Mouse (Mus musculus) splenic B cell, adult 2 months (primary cell): ENCODE results near the gene Prm1.
"Not testable (repeated sequence)": the region's sequence is repeated elsewhere in the genome, so short reads cannot be mapped to it uniquely, and the experiment has no call there.

Source experiments
- DNase-seq: peaks from one replicate; pipeline ENCODE4 v3.0.0-alpha.2; 2011; ENCODE audit warnings: low read depth, low spot score
- H3K27me3 ChIP-seq: 2 replicates; pipeline ENCODE4 v1.6.1; 2012; ENCODE audit warnings: mild to moderate bottlenecking, low read length, moderate library complexity, mixed read lengths; ENCODE audit not compliant: control insufficient read depth, poor library complexity, insufficient read depth, severe bottlenecking
- H3K36me3 ChIP-seq: 2 replicates; pipeline ENCODE4 v1.6.1; 2012; ENCODE audit warnings: mild to moderate bottlenecking, low read length, moderate library complexity, mixed read lengths; ENCODE audit not compliant: control insufficient read depth, poor library complexity, insufficient read depth, severe bottlenecking

Gene Prm1

DNA sequence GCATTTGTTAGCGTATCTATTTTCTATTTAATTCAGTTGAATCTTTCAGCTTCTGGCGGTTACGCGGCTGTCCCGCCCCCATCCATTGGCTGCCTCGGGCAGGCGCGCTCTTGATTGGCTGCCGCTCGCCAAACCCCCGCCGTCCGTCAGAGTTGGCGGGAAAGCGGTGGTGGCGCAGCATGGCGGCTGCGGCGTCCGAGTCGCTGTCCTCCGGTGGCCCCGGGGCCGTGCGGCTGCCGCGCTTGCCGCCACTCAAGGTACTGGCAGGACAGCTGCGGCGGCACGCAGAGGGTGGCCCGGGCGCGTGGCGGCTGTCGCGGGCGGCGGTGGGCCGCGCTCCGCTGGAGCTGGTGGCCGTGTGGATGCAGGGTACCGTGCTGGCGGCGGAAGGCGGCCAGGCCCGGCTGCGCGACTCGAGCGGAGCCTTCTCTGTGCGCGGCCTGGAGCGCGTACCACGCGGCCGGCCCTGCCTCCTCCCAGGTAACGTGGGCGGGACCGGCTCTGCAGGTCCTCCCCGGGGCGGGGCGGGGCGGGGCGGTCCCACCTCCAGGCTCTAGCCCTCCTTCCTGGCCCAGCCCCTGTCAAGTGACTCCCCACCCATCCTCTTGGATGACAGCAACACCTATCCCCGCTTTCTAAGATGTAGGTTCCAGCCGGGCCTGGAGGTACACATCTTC lies 29.4 kb upstream of the Prm1 start, which contains the start of gene Rmi2:
Gene Rmi2, plus strand, starts transcription at position 149 of the 677 bp plus-strand sequence.
- Histone ChIP-seq H3K36me3 (no peaks in the 10 kb centered on the region), H3K27me3 (no peaks in the 10 kb centered on the region)
- peak; percentile 85 for DNase-seq

DNA sequence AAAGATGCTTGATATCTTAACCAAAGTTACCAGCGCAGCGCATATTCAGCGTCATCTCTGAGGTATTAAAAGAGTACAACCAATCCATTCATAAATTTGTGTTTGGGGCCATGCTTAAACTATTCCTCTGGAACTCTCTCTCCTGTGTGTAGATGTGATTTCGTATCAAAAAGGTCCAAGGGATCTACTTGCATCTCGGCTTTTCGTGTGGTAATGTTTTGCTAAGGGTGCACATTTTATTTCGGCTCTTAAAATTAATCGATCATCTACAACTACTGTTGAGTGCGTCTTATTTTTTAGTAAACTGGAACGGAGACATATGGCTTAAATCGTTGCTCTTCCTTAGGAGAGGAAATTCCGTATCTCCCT lies 28.9 kb upstream of the Prm1 start:
- no peak for DNase-seq
- no peaks in the 10 kb centered on the region for H3K36me3 ChIP-seq
- no peaks in the 10 kb centered on the region for H3K27me3 ChIP-seq

DNA sequence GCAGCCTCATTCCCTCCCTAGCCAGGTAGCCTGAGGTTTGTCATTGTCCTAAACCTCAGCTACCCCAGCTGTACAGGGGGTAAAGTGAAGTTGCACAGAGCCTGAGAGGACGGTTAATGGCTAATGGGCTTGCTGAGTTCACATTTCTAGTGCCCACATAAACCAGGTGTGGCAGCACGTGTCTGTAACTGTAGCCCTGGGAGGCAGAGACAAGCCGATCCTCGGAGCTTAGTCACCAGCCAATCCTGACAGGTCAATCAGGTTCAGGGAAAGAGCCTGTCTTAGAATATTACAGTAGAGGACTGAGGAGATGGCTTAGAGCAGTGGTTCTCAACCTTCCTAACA lies 22.8 kb upstream of the Prm1 start:
- DNase-seq, result no peak
- H3K27me3 ChIP-seq, result no peaks in the 10 kb centered on the region
- H3K36me3 ChIP-seq, result no peaks in the 10 kb centered on the region

DNA sequence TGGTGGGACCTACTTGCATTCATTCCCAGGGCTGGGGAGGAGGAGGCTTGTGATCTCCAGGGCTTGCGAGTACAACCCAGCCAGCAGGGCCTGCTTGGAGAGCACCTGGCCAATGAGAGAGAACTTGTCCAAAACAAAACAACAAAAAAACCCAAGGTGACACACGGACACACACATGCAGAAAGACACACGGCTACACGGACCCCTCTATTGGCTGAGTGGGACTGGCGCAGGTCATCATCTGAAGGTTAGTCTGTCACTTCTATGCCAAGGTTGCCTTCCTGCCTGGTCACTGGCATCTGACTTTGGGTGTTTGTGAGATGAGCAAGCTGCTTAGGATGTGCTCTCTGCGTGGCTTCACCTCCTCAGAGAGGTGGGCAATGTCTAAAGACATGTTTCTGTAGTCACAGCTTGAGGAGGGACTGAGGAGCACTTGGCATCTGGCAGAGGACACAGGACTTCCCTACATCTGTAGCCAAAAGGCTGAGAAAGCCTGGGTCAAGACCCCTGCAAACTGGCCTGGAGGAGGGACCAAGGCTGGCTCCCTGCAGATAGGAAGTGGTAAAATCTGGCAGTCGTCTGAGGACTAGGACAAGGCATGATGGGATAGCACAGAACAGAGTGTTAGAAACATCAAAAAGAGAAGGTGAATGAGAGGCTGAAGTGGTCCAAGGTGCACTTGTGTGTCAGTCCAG lies 22.3 kb upstream of the Prm1 start:
- H3K27me3 ChIP-seq, result no peaks in the 10 kb centered on the region
- DNase-seq, result no peak
- no peaks in the 10 kb centered on the region for H3K36me3 ChIP-seq

DNA sequence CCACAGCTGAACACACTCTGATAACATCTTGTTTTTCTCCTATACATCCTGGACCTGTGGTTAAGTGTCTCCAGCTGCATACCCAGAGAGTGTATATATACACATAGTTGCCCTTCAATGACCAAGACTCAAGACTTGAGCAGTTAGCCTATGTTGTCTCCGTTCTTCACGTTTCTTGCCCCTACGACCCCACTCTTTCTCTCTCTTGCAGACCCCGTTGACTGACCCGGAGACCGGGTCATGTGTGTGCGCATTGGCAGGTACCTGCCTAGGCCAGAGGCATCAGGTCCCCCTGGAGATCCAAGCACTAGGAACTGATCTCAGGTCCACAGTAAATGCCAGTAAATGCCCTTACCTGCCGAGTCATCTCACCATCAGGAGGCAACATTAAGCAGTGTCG lies 21.6 kb upstream of the Prm1 start:
- no peak for DNase-seq
- Histone ChIP-seq H3K27me3 (no peaks in the 10 kb centered on the region), H3K36me3 (no peaks in the 10 kb centered on the region)

DNA sequence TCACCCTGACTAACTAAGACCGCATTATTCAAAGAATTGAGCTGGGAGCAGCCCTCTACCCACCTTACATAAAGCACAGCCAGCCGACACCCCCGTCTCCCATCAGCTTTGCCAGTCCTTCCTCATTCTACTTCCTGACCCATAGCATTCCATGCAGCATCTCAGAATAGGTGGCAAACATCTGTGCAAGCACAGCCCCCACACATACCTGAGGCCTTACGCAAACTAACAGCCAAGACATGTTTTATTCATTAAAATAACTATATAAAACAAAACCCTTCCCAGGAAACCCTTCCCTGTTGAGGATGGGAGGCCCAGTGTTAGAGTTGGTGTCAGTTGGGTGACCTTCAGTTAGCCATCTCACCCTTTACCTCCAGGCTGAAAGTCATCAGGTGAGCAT lies 20.2 kb upstream of the Prm1 start:
- no peaks in the 10 kb centered on the region for H3K36me3 ChIP-seq
- no peaks in the 10 kb centered on the region for H3K27me3 ChIP-seq
- DNase-seq, result no peak

DNA sequence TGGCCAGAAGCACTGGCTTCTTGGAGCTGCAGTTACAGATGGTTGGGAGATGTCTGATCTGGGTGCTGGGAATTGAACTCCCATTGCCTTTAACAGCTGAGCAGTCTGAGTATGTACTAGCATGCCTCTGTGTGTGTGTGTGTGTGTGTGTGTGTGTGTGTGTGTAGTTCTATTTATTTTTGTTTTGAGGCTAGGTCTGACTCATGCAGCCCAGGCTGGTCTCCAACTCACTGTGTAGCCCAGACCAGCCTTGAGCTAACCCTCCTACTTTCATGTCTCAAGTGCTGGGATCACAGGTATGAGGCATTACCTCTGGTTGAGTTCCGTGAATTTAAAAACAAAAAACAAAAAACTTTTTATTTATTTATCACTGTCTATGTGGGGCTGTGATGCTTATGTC lies 18.9 kb upstream of the Prm1 start:
- no peak for DNase-seq
- Histone ChIP-seq H3K27me3 (no peaks in the 10 kb centered on the region), H3K36me3 (no peaks in the 10 kb centered on the region)

DNA sequence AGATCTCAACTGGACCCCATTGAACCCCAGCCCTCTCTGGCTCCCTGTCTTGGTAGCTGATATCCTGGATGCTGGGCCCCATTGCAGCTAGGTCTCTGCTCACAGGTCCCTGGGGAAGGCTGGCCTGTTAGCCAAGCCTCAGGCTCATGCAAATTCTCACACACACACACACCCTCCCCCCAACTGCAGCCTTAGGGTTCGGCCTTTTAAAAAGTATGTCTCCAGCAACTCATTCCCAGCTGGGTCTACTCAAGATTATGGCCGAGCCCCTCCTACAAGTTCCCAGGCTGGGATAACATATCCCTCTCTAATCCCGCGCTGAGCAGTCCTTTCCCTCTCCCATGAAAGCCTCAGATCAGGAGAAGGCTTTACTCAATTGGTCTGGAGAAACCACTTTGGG lies 15.7 kb upstream of the Prm1 start:
- DNase-seq, result peak; percentile 41
- Histone ChIP-seq H3K27me3 (no peaks in the 10 kb centered on the region), H3K36me3 (no peaks in the 10 kb centered on the region)

DNA sequence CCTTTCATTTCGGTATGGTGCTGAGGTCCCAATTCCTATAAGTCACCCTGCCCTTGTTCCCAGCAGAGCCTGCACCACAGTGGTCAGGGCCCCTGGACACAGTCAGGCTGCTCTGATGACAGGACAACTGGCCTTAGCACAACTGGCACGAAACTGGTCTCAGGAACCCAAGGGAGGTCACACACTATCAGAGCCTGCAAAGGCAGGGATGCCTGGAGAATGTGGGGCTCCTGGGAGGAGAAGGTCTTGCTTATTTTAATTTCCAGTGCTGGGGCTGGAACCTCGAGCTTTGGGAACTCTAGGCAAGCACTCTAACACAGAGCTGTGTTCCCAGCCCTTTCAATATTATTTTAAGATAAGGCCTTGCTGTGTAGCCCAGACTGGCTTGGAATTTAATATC lies 14.3 kb upstream of the Prm1 start:
- DNase-seq, result no peak
- H3K36me3 ChIP-seq, result no peaks in the 10 kb centered on the region
- H3K27me3 ChIP-seq, result no peaks in the 10 kb centered on the region

DNA sequence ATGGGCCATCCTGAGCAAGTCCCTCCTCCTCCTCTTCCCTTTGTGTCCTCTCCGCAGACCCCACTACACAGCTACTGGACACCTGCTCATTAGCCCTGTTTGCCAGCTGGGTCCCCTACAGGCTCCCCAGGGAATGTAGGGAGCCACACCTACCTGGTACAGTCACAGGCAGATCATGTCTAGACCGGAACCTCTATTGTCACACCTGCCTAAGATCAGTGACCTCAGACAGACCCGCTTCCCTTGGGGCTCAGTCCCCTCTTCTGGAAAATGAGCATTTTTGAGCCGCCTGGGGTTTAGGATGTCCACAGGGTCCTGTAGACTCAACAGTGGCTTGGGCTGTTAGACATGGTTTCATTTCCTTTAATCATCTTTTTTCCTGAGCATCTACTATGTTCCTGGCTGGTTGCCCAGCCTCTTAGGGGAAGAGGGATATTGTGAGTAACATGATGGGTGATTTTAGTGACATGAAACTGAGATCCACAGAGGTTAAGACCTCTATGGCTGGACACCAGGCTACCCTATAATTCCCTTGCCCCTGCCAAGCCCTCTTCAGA lies 13.0 kb upstream of the Prm1 start:
- DNase-seq, result peak; percentile 60
- Histone ChIP-seq H3K27me3 (no peaks in the 10 kb centered on the region), H3K36me3 (no peaks in the 10 kb centered on the region)

DNA sequence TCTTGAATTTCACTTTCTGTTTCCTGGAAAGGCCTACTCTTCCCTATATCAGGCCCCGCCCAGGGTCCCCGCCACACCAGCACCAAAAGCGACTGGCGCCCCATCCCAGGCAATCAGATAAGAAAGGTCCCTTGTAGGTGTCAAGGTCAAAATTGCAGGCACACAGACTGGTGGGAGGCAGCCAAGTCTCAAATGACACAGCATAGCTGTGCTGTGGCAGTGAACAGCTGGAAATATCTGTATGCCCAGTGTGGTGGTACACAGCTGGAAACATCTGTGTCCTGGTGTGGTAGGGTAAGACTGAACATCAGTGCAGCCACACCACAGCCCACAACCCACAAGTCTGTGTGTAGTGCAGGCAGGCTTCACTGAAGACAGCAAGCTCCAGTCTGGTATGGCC lies 9.2 kb upstream of the Prm1 start:
- H3K36me3 ChIP-seq, result no peaks in the 10 kb centered on the region
- H3K27me3 ChIP-seq, result no peaks in the 10 kb centered on the region
- DNase-seq, result no peak

DNA sequence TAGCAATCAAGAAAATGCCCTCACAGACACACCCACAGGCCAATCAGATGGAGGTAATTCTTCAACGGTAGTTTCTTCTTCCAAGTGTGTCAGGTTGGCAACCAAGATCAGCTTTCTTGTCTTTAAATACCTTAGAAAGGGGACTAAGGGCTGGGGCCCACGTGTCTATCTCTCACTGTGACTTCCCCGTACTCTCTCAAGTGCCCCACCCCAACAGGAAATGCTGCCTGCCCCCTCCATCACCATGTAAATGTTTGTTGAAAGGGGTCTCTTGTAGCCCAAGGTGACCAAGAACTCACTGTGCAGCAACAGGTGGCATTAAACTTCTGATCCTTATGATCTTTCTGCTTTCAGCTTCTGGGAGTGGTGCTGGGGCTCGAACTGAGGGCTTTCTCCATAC lies 8.1 kb upstream of the Prm1 start:
- no peak for DNase-seq
- no peaks in the 10 kb centered on the region for H3K36me3 ChIP-seq
- no peaks in the 10 kb centered on the region for H3K27me3 ChIP-seq

DNA sequence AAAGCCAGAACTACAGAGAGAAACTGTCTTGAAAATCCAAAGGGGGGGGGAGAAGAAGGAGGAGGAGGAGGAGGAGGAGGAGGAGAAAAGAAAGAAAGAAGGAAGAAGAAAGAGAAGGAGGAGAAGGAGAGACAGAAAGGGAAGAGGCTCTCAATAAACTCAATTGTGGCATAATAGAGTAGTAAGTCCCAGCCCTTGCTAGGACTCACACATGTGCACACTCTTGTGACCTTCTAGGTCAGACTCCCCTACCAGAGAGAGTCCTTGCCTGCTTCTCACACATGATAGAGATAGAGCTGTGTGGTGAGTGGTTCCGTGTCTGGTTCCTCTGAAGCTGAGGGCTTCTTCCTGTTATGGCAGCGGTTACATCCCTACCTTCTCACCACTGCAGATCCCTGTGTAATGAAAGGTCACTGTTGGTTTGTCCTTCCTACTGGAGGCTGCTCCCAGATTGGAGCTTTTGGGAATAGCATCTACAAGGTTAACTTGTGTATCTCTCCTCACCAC lies 7.3 kb upstream of the Prm1 start, which contains the start of gene Gm11172:
Gene Gm11172, plus strand, starts transcription at position 51 of the 507 bp plus-strand sequence.
- DNase-seq, result no peak
- no peaks in the 10 kb centered on the region for H3K27me3 ChIP-seq

DNA sequence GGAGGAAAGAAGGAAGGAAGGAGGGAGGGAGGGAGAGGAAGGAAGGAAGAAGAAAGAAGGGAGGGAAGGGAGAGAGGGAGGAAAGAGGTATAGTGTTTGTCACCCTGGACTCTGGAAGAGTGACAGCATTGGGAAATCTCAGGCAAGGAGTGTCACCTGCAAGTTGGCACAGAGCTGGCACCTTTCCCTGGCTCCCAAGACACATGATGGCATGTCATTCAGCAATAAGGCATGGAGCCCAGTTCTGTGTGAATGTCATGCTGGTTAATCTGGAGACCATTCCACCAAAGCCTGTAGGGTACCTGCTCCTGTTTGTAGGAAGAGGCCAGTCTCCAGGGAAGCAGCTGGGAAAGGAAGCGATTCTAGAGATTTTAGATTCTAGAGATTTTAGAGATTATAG lies 4.7 kb upstream of the Prm1 start:
- no peak for DNase-seq
- H3K27me3 ChIP-seq, result no peaks in the 10 kb centered on the region
- no peaks in the 10 kb centered on the region for H3K36me3 ChIP-seq

More for the DNA sequence above, 7.3 kb upstream of the Prm1 start, which contains the start of gene Gm11172:
- H3K36me3 ChIP-seq, result no peaks in the 10 kb centered on the region

DNA sequence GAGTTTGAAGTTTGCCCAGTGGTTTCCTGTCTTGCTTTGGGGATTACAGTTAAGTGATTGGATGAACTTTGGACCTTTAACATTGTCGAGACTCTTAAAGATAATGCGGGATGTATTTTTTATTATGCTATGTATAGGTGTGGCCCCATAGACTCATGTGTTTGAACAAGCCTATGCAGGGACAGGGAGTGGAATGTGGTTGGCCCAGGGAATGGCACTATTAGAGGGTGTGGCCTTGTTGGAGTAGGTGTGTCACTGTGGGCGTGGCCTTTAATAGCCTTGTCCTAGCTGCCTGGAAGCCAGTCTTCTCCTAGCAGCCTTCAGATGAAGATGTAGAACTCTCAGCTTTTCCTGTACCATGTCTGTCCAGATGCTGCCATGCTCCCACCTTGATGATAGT lies 3.2 kb downstream of the Prm1 start:
- not testable (repeated sequence) for H3K36me3 ChIP-seq, H3K27me3 ChIP-seq, DNase-seq
